ENCODE assay signal across 11 mouse cellular contexts in genomic region chr11:20671789-20672392, GRCm38 (mm10).
DNase-seq lines count a peak whose midpoint lies in the region; ATAC-seq and TF ChIP-seq lines count a peak whose summit lies in the region.
"Had no signal": no experiment of that assay in that cellular context is flagged by ENCODE, and none has a peak within 500 bp of the region (broad histone marks: within the 10 kb centered on the region; RNA-seq: fewer than 3 reads in every experiment).

No protein-coding gene starts in this region.

- no peak overlapping the region for H3K9ac ChIP-seq in kidney, embryonic 14.5 days (ENCODE audit: low read depth, low read length)
- H3K9ac ChIP-seq in midbrain, embryonic 13.5 days (replicated peaks): no peak overlapping the region
- H3K9ac ChIP-seq in midbrain, embryonic 16.5 days (ENCODE audit: low read depth, low read length): no peak overlapping the region
- H3K9ac ChIP-seq: limb, embryonic 15.5 days had no signal

- peak; percentile 43 to 56 for DNase-seq in cerebellum, postnatal 10 days
- no peak for DNase-seq in cerebellum, adult 9-10 months
- peak; percentile 8 for DNase-seq in kidney, adult 2 months
- no peak for DNase-seq in thymus, postnatal 4 days
- DNase-seq in adrenal gland, adult 8-10 months: no peak
- DNase-seq: cerebellum, adult 8-10 months had no signal

- no peaks in the 10 kb centered on the region for H3K4me1 ChIP-seq in kidney, adult 2 months (ENCODE audit: control insufficient read depth, insufficient read depth, low read length)
- H3K4me1 ChIP-seq in kidney, embryonic 14.5 days (ENCODE audit: control insufficient read depth, insufficient read depth, low read length): 0 out of 2 replicates have a peak, but pooled peaks cover 6% of the 10 kb centered on the region
- H3K4me1 ChIP-seq in midbrain, embryonic 13.5 days (replicated peaks): no peaks in the 10 kb centered on the region
- H3K4me1 ChIP-seq in midbrain, embryonic 16.5 days (ENCODE audit: control insufficient read depth, insufficient read depth, low read length): no peaks in the 10 kb centered on the region
- H3K4me1 ChIP-seq: limb, embryonic 15.5 days had no signal

- 47% methylated on average over 6 of the region's 6 CpGs for WGBS in kidney, adult 2 months
- WGBS in kidney, embryonic 14.5 days: 43% methylated on average over 6 of the region's 6 CpGs
- 60% methylated on average over 6 of the region's 6 CpGs for WGBS in midbrain, embryonic 13.5 days
- 51% methylated on average over 6 of the region's 6 CpGs for WGBS in midbrain, embryonic 16.5 days

- H3K27me3 ChIP-seq in kidney, adult 2 months (replicated peaks; ENCODE audit: control insufficient read depth, insufficient read depth, low read length): no peaks in the 10 kb centered on the region
- H3K27me3 ChIP-seq in kidney, embryonic 14.5 days (ENCODE audit: control insufficient read depth, insufficient read depth, low read length): no peaks in the 10 kb centered on the region
- no peaks in the 10 kb centered on the region for H3K27me3 ChIP-seq in midbrain, embryonic 13.5 days
- H3K27me3 ChIP-seq in midbrain, embryonic 16.5 days (ENCODE audit: control insufficient read depth, insufficient read depth, low read depth, low read length): no peaks in the 10 kb centered on the region
- H3K27me3 ChIP-seq: limb, embryonic 15.5 days had no signal

- no peak for ATAC-seq in kidney, embryonic 14.5 days (ENCODE audit: low FRiP score, low TSS enrichment)
- ATAC-seq in midbrain, embryonic 13.5 days: peak; percentile 62
- ATAC-seq in midbrain, embryonic 16.5 days: no peak
- ATAC-seq: inflammation-experienced regulatory T-cells, adult 6 months had no signal

- H3K4me2 ChIP-seq in kidney, embryonic 14.5 days (replicated peaks; ENCODE audit: low read depth, low read length): no peak overlapping the region
- no peak overlapping the region for H3K4me2 ChIP-seq in midbrain, embryonic 13.5 days (replicated peaks)
- no peak overlapping the region for H3K4me2 ChIP-seq in midbrain, embryonic 16.5 days (ENCODE audit: low read length)
- H3K4me2 ChIP-seq: limb, embryonic 15.5 days had no signal

- H3K27ac ChIP-seq in kidney, adult 2 months (ENCODE audit: insufficient read depth, low read depth, low read length): no peak overlapping the region
- H3K27ac ChIP-seq in kidney, embryonic 14.5 days (ENCODE audit: low read depth, low read length): no peak overlapping the region
- no peak overlapping the region for H3K27ac ChIP-seq in midbrain, embryonic 13.5 days
- H3K27ac ChIP-seq in midbrain, embryonic 16.5 days (ENCODE audit: low read length): no peak overlapping the region
- H3K27ac ChIP-seq: limb, embryonic 15.5 days had no signal

- no peak for TF ChIP-seq POLR2A in kidney, adult 2 months (IDR thresholded peaks at IDR 0.05; ENCODE audit: low read depth, low read length)

- no peak; the same call in 1 of the 2 replicates for TF ChIP-seq CTCF in kidney, adult 2 months (conservative IDR thresholded peaks at IDR 0.05; ENCODE audit: insufficient read depth, insufficient read length, low read depth, low read length)

- no peaks in the 10 kb centered on the region for H3K9me3 ChIP-seq in kidney, embryonic 14.5 days (ENCODE audit: control insufficient read depth, low read length)
- no peaks in the 10 kb centered on the region for H3K9me3 ChIP-seq in midbrain, embryonic 13.5 days
- no peaks in the 10 kb centered on the region for H3K9me3 ChIP-seq in midbrain, embryonic 16.5 days (replicated peaks; ENCODE audit: control insufficient read depth, low read length, poor library complexity, severe bottlenecking)
- H3K9me3 ChIP-seq: limb, embryonic 15.5 days had no signal

- H3K36me3 ChIP-seq in kidney, adult 2 months (ENCODE audit: control insufficient read depth, insufficient read depth, low read length): no peaks in the 10 kb centered on the region
- H3K36me3 ChIP-seq in kidney, embryonic 14.5 days (ENCODE audit: control insufficient read depth, insufficient read depth, low read length): no peaks in the 10 kb centered on the region
- H3K36me3 ChIP-seq in midbrain, embryonic 13.5 days: no peaks in the 10 kb centered on the region
- H3K36me3 ChIP-seq in midbrain, embryonic 16.5 days (ENCODE audit: control insufficient read depth, insufficient read depth, low read length): no peaks in the 10 kb centered on the region
- H3K36me3 ChIP-seq: limb, embryonic 15.5 days had no signal

- no peak overlapping the region for H3K4me3 ChIP-seq in kidney, adult 2 months (ENCODE audit: insufficient read depth, low read depth, low read length)
- H3K4me3 ChIP-seq in kidney, embryonic 14.5 days (ENCODE audit: low read length): no peak overlapping the region
- no peak overlapping the region for H3K4me3 ChIP-seq in midbrain, embryonic 13.5 days (replicated peaks)
- H3K4me3 ChIP-seq in midbrain, embryonic 16.5 days (ENCODE audit: low read depth, low read length): no peak overlapping the region
- H3K4me3 ChIP-seq: limb, embryonic 15.5 days had no signal

Comparison
In these comparisons a context has a peak if more than half of its experiments do, and no peak if none do; other contexts are left out.
1. DNase-seq: peak in cerebellum, postnatal 10 days (2 of 2) and kidney, adult 2 months (single experiment); none in cerebellum, adult 9-10 months (single experiment), thymus, postnatal 4 days (single experiment) and adrenal gland, adult 8-10 months (single experiment).